Mouse (Mus musculus) heart, adult 11 months (tissue): ENCODE measurements around the gene Spata17.
A peak's percentile ranks its signal among the peaks of the same experiment; 100 is the strongest.

ENCODE experiments used
- DNase-seq: peaks from one replicate; pipeline ENCODE4 v3.0.0; 2022

Gene Spata17

GRCm38 (mm10) chr1:187215181-187216116 lies at the start of gene Spata17, which contains the start of gene Gpatch2:
TSS of gene Spata17 (minus strand) at chr1:187215465.
TSS of gene Gpatch2 (plus strand) at chr1:187215508.
- DNase-seq, result peak; percentile 98

- no peak for DNase-seq
These were observed 43.5 kb upstream of the Spata17 start for GRCm38 (mm10) chr1:187258756-187259155.

- DNase-seq, result no peak
These were observed 35.5 kb upstream of the Spata17 start for GRCm38 (mm10) chr1:187250741-187251262.

GRCm38 (mm10) chr1:187244734-187245133 lies 29.5 kb upstream of the Spata17 start:
- DNase-seq, result no peak

- no peak for DNase-seq
These were observed 26.1 kb upstream of the Spata17 start for GRCm38 (mm10) chr1:187241329-187241728.

GRCm38 (mm10) chr1:187240304-187240703 lies 25.0 kb upstream of the Spata17 start:
- DNase-seq, result no peak

- no peak for DNase-seq
These were observed 22.8 kb upstream of the Spata17 start for GRCm38 (mm10) chr1:187238061-187238460.

GRCm38 (mm10) chr1:187236296-187236695 lies 21.0 kb upstream of the Spata17 start:
- no peak for DNase-seq

- DNase-seq, result no peak
These were observed 19.9 kb upstream of the Spata17 start for GRCm38 (mm10) chr1:187235161-187235560.

GRCm38 (mm10) chr1:187232996-187233615 lies 17.8 kb upstream of the Spata17 start:
- DNase-seq, result no peak

- no peak for DNase-seq
These were observed 17.1 kb upstream of the Spata17 start for GRCm38 (mm10) chr1:187232196-187232955.

- DNase-seq, result no peak
These were observed 15.0 kb upstream of the Spata17 start for GRCm38 (mm10) chr1:187230255-187230654.

GRCm38 (mm10) chr1:187228414-187229146 lies 13.3 kb upstream of the Spata17 start:
- DNase-seq, result no peak

- DNase-seq, result no peak
These were observed 11.2 kb upstream of the Spata17 start for GRCm38 (mm10) chr1:187226328-187227025.

GRCm38 (mm10) chr1:187220756-187221155 lies 5.5 kb upstream of the Spata17 start:
- DNase-seq, result no peak

GRCm38 (mm10) chr1:187216620-187217410 lies 1.6 kb upstream of the Spata17 start:
- no peak for DNase-seq

GRCm38 (mm10) chr1:187210736-187211135 lies 4.5 kb downstream of the Spata17 start:
- no peak for DNase-seq

GRCm38 (mm10) chr1:187209496-187209895 lies 5.8 kb downstream of the Spata17 start:
- DNase-seq, result no peak

- no peak for DNase-seq
These were observed 9.8 kb downstream of the Spata17 start for GRCm38 (mm10) chr1:187205506-187205905.

GRCm38 (mm10) chr1:187178546-187178945 lies 36.7 kb downstream of the Spata17 start:
- DNase-seq, result no peak

GRCm38 (mm10) chr1:187175991-187176390 lies 39.3 kb downstream of the Spata17 start:
- DNase-seq, result no peak
